Comparison of ENCODE assay signal across 14 mouse cellular contexts in genomic region chr9:73662839-73663238, GRCm38 (mm10).
"Had no signal": no experiment of that assay in that cellular context is flagged by ENCODE, and none has a peak within 500 bp of the region (broad histone marks: within the 10 kb centered on the region; RNA-seq: fewer than 3 reads in every experiment).

No protein-coding gene starts in this region.

- H3K4me3 ChIP-seq: limb, embryonic 13.5 days; megakaryocyte, embryonic 14.5 days; neural tube, embryonic 13.5 days; stomach, embryonic 15.5 days had no signal

- DNase-seq: kidney, adult 8-10 months; kidney, postnatal 36 days; left cerebral cortex, postnatal 4 days; lung, adult 2 months; lung, postnatal 10 days; retina, postnatal 1 day; right cerebral cortex, postnatal 4 days; thymus, postnatal 36 days had no signal

- H3K27ac ChIP-seq: limb, embryonic 13.5 days; liver, embryonic 14.5 days; macrophage; neural tube, embryonic 13.5 days; stomach, embryonic 15.5 days had no signal
